16 mouse cellular contexts compared by ENCODE assay signal in genomic region chr5:23010460-23010859, GRCm38 (mm10).
A peak's percentile ranks its signal among the peaks of the same experiment; 100 is the strongest.
DNase-seq lines count a peak whose midpoint lies in the region; ATAC-seq and TF ChIP-seq lines count a peak whose summit lies in the region.
"Had no signal": no experiment of that assay in that cellular context is flagged by ENCODE, and none has a peak within 500 bp of the region (broad histone marks: within the 10 kb centered on the region; RNA-seq: fewer than 3 reads in every experiment).

No protein-coding gene starts in this region.

- ATAC-seq in embryonic facial prominence, embryonic 14.5 days (ENCODE audit: low read depth): no peak
- no peak for ATAC-seq in midbrain, embryonic 14.5 days (ENCODE audit: low FRiP score, low TSS enrichment)
- ATAC-seq in midbrain, embryonic 13.5 days: no peak
- no peak for ATAC-seq in megakaryocyte, adult 5-6 weeks (ENCODE audit: poor library complexity, severe bottlenecking)
- ATAC-seq: liver, embryonic 12.5 days; midbrain, embryonic 15.5 days had no signal

- no peaks in the 10 kb centered on the region for H3K4me1 ChIP-seq in embryonic facial prominence, embryonic 14.5 days (ENCODE audit: control insufficient read depth, insufficient read depth, low read length)
- H3K4me1 ChIP-seq in embryonic facial prominence, embryonic 10.5 days: no peaks in the 10 kb centered on the region
- no peaks in the 10 kb centered on the region for H3K4me1 ChIP-seq in midbrain, embryonic 14.5 days (ENCODE audit: control insufficient read depth, insufficient read depth, low read length)
- H3K4me1 ChIP-seq in midbrain, embryonic 13.5 days (replicated peaks): no peaks in the 10 kb centered on the region
- H3K4me1 ChIP-seq: kidney, embryonic 15.5 days; limb, embryonic 10.5 days; liver, embryonic 12.5 days; midbrain, embryonic 15.5 days had no signal

- no peaks in the 10 kb centered on the region for H3K27me3 ChIP-seq in embryonic facial prominence, embryonic 14.5 days (replicated peaks; ENCODE audit: control insufficient read depth, insufficient read depth, low read length)
- H3K27me3 ChIP-seq in embryonic facial prominence, embryonic 10.5 days (replicated peaks; ENCODE audit: low read depth, poor library complexity, severe bottlenecking): no peaks in the 10 kb centered on the region
- H3K27me3 ChIP-seq in midbrain, embryonic 14.5 days (ENCODE audit: control insufficient read depth, insufficient read depth, low read length): no peaks in the 10 kb centered on the region
- no peaks in the 10 kb centered on the region for H3K27me3 ChIP-seq in midbrain, embryonic 13.5 days
- H3K27me3 ChIP-seq: heart, embryonic 15.5 days; kidney, embryonic 15.5 days; liver, embryonic 12.5 days; midbrain, embryonic 15.5 days had no signal

- H3K9me3 ChIP-seq in embryonic facial prominence, embryonic 14.5 days (ENCODE audit: control insufficient read depth, low read length): no peaks in the 10 kb centered on the region
- H3K9me3 ChIP-seq in embryonic facial prominence, embryonic 10.5 days: no peaks in the 10 kb centered on the region
- H3K9me3 ChIP-seq in midbrain, embryonic 14.5 days (ENCODE audit: control insufficient read depth, low read length): no peaks in the 10 kb centered on the region
- H3K9me3 ChIP-seq in midbrain, embryonic 13.5 days: no peaks in the 10 kb centered on the region
- H3K9me3 ChIP-seq: G1E; heart, embryonic 15.5 days; kidney, embryonic 15.5 days; limb, embryonic 10.5 days; liver, embryonic 12.5 days; midbrain, embryonic 15.5 days had no signal

- no peak overlapping the region for H3K9ac ChIP-seq in embryonic facial prominence, embryonic 14.5 days (ENCODE audit: low read depth, low read length)
- no peak overlapping the region for H3K9ac ChIP-seq in midbrain, embryonic 14.5 days (replicated peaks; ENCODE audit: low read length)
- no peak overlapping the region for H3K9ac ChIP-seq in midbrain, embryonic 13.5 days (replicated peaks)
- H3K9ac ChIP-seq: heart, embryonic 15.5 days; kidney, embryonic 15.5 days; liver, embryonic 12.5 days; midbrain, embryonic 15.5 days had no signal

- H3K27ac ChIP-seq in embryonic facial prominence, embryonic 14.5 days (replicated peaks; ENCODE audit: low read depth, low read length): no peak overlapping the region
- H3K27ac ChIP-seq in embryonic facial prominence, embryonic 10.5 days (replicated peaks): no peak overlapping the region
- no peak overlapping the region for H3K27ac ChIP-seq in midbrain, embryonic 14.5 days (replicated peaks; ENCODE audit: low read depth, low read length)
- H3K27ac ChIP-seq in midbrain, embryonic 13.5 days: no peak overlapping the region
- H3K27ac ChIP-seq: heart, adult 2 months; heart, embryonic 15.5 days; kidney, embryonic 15.5 days; limb, embryonic 10.5 days; liver, embryonic 12.5 days; macrophage; midbrain, embryonic 15.5 days had no signal

- TF ChIP-seq POLR2A in brain, embryonic 14.5 days (IDR thresholded peaks at IDR 0.05; ENCODE audit: borderline replicate concordance, extremely low read depth, insufficient read depth, insufficient read length, poor library complexity, severe bottlenecking): no peak

- 66% methylated on average over 1 of the region's 1 CpGs for WGBS in embryonic facial prominence, embryonic 14.5 days
- WGBS in embryonic facial prominence, embryonic 10.5 days: 66% methylated on average over 1 of the region's 1 CpGs
- WGBS in midbrain, embryonic 14.5 days: 75% methylated on average over 1 of the region's 1 CpGs
- whole genome bisulfite sequencing in midbrain, embryonic 13.5 days: 89% methylated on average over 1 of the region's 1 CpGs

- H3K4me3 ChIP-seq in embryonic facial prominence, embryonic 14.5 days (ENCODE audit: low read depth, low read length): no peak overlapping the region
- H3K4me3 ChIP-seq in embryonic facial prominence, embryonic 10.5 days: no peak overlapping the region
- no peak overlapping the region for H3K4me3 ChIP-seq in midbrain, embryonic 14.5 days (replicated peaks; ENCODE audit: low read depth, low read length)
- H3K4me3 ChIP-seq in midbrain, embryonic 13.5 days (replicated peaks): no peak overlapping the region
- H3K4me3 ChIP-seq: heart, adult 2 months; heart, embryonic 15.5 days; kidney, embryonic 15.5 days; limb, embryonic 10.5 days; liver, embryonic 12.5 days; midbrain, embryonic 15.5 days had no signal

- no peak for TF ChIP-seq CTCF in brain, embryonic 14.5 days (IDR thresholded peaks at IDR 0.05; ENCODE audit: borderline replicate concordance, extremely low read depth, insufficient read depth, insufficient read length)

- DNase-seq in embryonic facial prominence, embryonic 14.5 days (ENCODE audit: low spot score): peak; percentile 19
- DNase-seq in embryonic facial prominence, embryonic 10.5 days (ENCODE audit: low spot score): no peak
- DNase-seq in midbrain, embryonic 14.5 days: peak; percentile 17
- DNase-seq in brain, embryonic 14.5 days (ENCODE audit: low read depth): peak; percentile 78
- DNase-seq in lung, postnatal 25 days (ENCODE audit: low spot score): peak; percentile 21
- no peak for DNase-seq in frontal cortex, postnatal 10 days (ENCODE audit: low spot score in 2 of 2)
- DNase-seq: heart, adult 2 months had no signal

- no peak overlapping the region for H3K4me2 ChIP-seq in embryonic facial prominence, embryonic 14.5 days (ENCODE audit: low read depth, low read length)
- no peak overlapping the region for H3K4me2 ChIP-seq in midbrain, embryonic 14.5 days (ENCODE audit: low read length)
- no peak overlapping the region for H3K4me2 ChIP-seq in midbrain, embryonic 13.5 days (replicated peaks)
- H3K4me2 ChIP-seq: heart, embryonic 15.5 days; kidney, embryonic 15.5 days; liver, embryonic 12.5 days; midbrain, embryonic 15.5 days had no signal

- H3K36me3 ChIP-seq in embryonic facial prominence, embryonic 14.5 days (ENCODE audit: control insufficient read depth, insufficient read depth, low read length): no peaks in the 10 kb centered on the region
- H3K36me3 ChIP-seq in embryonic facial prominence, embryonic 10.5 days (replicated peaks): no peaks in the 10 kb centered on the region
- no peaks in the 10 kb centered on the region for H3K36me3 ChIP-seq in midbrain, embryonic 14.5 days (ENCODE audit: control insufficient read depth, insufficient read depth, low read length)
- H3K36me3 ChIP-seq in midbrain, embryonic 13.5 days: no peaks in the 10 kb centered on the region
- H3K36me3 ChIP-seq: G1E; heart, embryonic 15.5 days; kidney, embryonic 15.5 days; limb, embryonic 10.5 days; liver, embryonic 12.5 days; midbrain, embryonic 15.5 days had no signal

Comparison
In these comparisons a context has a peak if more than half of its experiments do, and no peak if none do; other contexts are left out.
1. DNase-seq: peak in embryonic facial prominence, embryonic 14.5 days (single experiment), midbrain, embryonic 14.5 days (single experiment), brain, embryonic 14.5 days (single experiment) and lung, postnatal 25 days (single experiment); none in embryonic facial prominence, embryonic 10.5 days (single experiment) and frontal cortex, postnatal 10 days (0 of 2).